Mouse (Mus musculus) E14TG2a.4 (cell line): ENCODE data around the gene Lemd1.

ENCODE experiments used
- CTCF ChIP-seq: conservative IDR thresholded peaks from 2 replicates; pipeline ENCODE4 v1.5.1; 2014; ENCODE audit warnings: low read length
- NANOG ChIP-seq: IDR thresholded peaks from 2 replicates; pipeline ENCODE4 v1.6.1; 2014; ENCODE audit warnings: borderline replicate concordance, low read length, mixed read lengths
- POU5F1 ChIP-seq: IDR thresholded peaks from 2 replicates; pipeline ENCODE4 v1.6.1; 2014; ENCODE audit warnings: low read length, borderline replicate concordance

DNA sequence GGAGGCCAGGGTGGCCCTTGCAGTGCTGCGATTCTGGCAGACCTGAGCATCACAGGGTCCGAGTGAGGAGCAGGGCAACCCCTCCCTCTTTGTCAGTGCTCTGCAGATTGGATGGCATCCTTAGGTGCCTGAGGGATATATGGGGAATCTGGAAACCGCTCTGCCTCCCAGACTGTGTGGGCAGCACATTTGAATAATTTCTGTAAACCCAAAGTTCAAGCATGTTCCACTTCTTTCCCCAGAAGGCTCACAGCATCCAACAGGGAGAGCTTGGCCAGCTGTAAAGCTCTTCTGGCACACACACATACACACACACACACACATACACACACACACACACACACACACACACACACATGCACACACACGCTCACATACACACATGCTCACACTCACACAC is 47.5 kb upstream of the Lemd1 start:
- TF ChIP-seq CTCF (no peak), POU5F1 (no peak), NANOG (no peak)
